Mouse (Mus musculus): ENCODE results near the gene Mrpl51.

GRCm38 (mm10) chr6:125217899-125218298 lies 26.3 kb downstream of the Mrpl51 start:
- no peak for TF ChIP-seq CTCF (IDR thresholded peaks at IDR 0.05; ENCODE audit: low read depth, low read length)
- no peak for TF ChIP-seq POLR2A (IDR thresholded peaks at IDR 0.05; ENCODE audit: extremely low read depth, insufficient read depth, low read length)

Data from liver, adult 2 months (tissue).